Mouse (Mus musculus): ENCODE measurements around the gene Eif4g2. TPM values are rescaled to one million over a fixed set of nuclear protein-coding genes. Genes with fewer than 3 reads are reported as not detected.

Gene Eif4g2
- total and polyA plus RNA-seq, 2 experiments from 2014 or later, result 497 to 868 TPM

DNA sequence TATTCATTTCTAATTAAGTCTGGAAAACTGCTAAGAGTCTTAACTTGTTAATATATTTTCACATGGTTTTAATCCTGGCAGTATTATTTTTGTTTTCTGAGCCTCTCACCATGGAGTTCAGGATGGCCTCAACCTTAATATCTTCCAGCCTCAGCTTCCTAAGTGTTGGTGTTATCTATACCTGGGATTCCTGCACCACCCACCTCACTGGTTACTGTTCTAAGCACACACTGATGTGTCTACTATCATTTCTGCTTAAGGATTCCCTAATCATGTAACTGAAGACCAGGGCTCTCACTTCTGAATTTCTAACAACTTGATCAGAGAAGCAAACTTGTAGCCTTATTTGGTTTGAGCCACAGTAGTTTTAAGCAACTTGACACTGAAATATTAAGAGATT, 2.3 kb upstream of the Eif4g2 start:
- Histone ChIP-seq H3K36me3 (ENCODE audit: insufficient read depth, low read length) (peaks cover 4% of the 10 kb centered on the region; the same call in 1 of the 2 replicates), H3K4me3 (ENCODE audit: low read depth, low read length) (no peak overlapping the region), H3K27me3 (ENCODE audit: insufficient read depth, low read length) (no peaks in the 10 kb centered on the region), H3K9me3 (ENCODE audit: low read length) (no peaks in the 10 kb centered on the region), H3K4me1 (ENCODE audit: insufficient read depth, low read length) (peaks cover 5% of the 10 kb centered on the region; the same call in 1 of the 2 replicates), H3K9ac (replicated peaks; ENCODE audit: low read length, poor library complexity, severe bottlenecking) (no peak overlapping the region), H3K27ac (ENCODE audit: low read depth, low read length) (no peak overlapping the region), H3K4me2 (ENCODE audit: low read depth, low read length, poor library complexity, severe bottlenecking) (no peak overlapping the region)
- no peak for DNase-seq (ENCODE audit: low spot score)
- TF ChIP-seq CTCF (IDR thresholded peaks at IDR 0.05), result no peak
- no peak for ATAC-seq (ENCODE audit: low FRiP score)

DNA sequence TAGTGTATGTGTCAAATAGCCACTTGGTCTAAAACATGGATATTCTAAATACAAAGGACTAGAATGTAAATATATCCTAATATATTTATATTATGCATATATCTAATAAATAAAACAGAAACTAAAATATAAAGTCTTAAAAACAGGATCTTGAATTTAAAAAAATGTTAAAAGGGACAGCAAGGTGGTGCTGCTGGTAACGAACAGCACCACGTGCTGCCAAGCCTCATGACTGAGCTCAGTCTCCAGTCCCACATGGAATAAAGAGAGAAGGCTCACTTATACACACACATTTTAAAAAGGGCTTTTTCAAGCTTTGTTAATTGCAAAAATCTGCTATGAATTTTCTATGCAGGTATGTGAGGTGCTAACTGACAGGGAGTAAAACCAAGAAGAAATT, 1.6 kb upstream of the Eif4g2 start:
- 23% methylated on average over 2 of the region's 2 CpGs for WGBS
- Histone ChIP-seq H3K27ac (ENCODE audit: low read depth, low read length) (no peak overlapping the region), H3K4me1 (ENCODE audit: insufficient read depth, low read length) (peaks cover 5% of the 10 kb centered on the region; the same call in 1 of the 2 replicates), H3K27me3 (ENCODE audit: insufficient read depth, low read length) (no peaks in the 10 kb centered on the region), H3K9ac (replicated peaks; ENCODE audit: low read length, poor library complexity, severe bottlenecking) (no peak overlapping the region), H3K9me3 (ENCODE audit: low read length) (no peaks in the 10 kb centered on the region), H3K4me2 (ENCODE audit: low read depth, low read length, poor library complexity, severe bottlenecking) (no peak overlapping the region), H3K4me3 (ENCODE audit: low read depth, low read length) (no peak overlapping the region), H3K36me3 (ENCODE audit: insufficient read depth, low read length) (peaks cover 9% of the 10 kb centered on the region; the same call in 1 of the 2 replicates)
- DNase-seq (ENCODE audit: low spot score), result peak; percentile 28
- no peak for ATAC-seq (ENCODE audit: low FRiP score)
- peak; percentile 41 for TF ChIP-seq CTCF (IDR thresholded peaks at IDR 0.05)

DNA sequence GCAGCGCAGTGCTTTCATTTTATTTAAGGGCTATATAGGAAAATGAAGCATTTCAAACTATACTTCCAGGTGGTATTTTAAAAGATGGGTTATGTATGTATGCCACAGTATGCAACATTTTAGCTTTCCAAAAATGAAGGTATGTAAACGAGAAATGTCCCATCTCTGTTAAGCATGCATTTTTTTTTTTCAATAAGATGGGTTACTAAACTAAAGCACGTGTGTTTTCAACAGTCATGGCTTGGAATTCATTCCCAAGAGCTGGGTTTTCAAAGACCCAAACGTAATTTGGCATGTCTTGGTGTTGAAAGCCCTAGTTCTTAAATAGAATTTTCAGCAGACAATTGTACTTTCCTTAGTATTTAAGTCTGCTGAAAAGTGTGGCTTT, 897 bp upstream of the Eif4g2 start:
- Histone ChIP-seq H3K4me1 (ENCODE audit: insufficient read depth, low read length) (peaks cover 5% of the 10 kb centered on the region; the same call in 1 of the 2 replicates), H3K27me3 (ENCODE audit: insufficient read depth, low read length) (no peaks in the 10 kb centered on the region), H3K9me3 (ENCODE audit: low read length) (no peaks in the 10 kb centered on the region), H3K9ac (replicated peaks; ENCODE audit: low read length, poor library complexity, severe bottlenecking) (peak overlapping the region; percentile 61), H3K4me2 (ENCODE audit: low read depth, low read length, poor library complexity, severe bottlenecking) (peak overlapping the region; percentile 59), H3K36me3 (ENCODE audit: insufficient read depth, low read length) (peaks cover 14% of the 10 kb centered on the region; the same call in 1 of the 2 replicates), H3K27ac (ENCODE audit: low read depth, low read length) (peak overlapping the region; percentile 97), H3K4me3 (ENCODE audit: low read depth, low read length) (peak overlapping the region; percentile 94)
- ATAC-seq (ENCODE audit: low FRiP score) (no peak), DNase-seq (ENCODE audit: low spot score) (peak; percentile 24)
- 10% methylated on average over 4 of the region's 4 CpGs for WGBS
- TF ChIP-seq CTCF (IDR thresholded peaks at IDR 0.05), result no peak

DNA sequence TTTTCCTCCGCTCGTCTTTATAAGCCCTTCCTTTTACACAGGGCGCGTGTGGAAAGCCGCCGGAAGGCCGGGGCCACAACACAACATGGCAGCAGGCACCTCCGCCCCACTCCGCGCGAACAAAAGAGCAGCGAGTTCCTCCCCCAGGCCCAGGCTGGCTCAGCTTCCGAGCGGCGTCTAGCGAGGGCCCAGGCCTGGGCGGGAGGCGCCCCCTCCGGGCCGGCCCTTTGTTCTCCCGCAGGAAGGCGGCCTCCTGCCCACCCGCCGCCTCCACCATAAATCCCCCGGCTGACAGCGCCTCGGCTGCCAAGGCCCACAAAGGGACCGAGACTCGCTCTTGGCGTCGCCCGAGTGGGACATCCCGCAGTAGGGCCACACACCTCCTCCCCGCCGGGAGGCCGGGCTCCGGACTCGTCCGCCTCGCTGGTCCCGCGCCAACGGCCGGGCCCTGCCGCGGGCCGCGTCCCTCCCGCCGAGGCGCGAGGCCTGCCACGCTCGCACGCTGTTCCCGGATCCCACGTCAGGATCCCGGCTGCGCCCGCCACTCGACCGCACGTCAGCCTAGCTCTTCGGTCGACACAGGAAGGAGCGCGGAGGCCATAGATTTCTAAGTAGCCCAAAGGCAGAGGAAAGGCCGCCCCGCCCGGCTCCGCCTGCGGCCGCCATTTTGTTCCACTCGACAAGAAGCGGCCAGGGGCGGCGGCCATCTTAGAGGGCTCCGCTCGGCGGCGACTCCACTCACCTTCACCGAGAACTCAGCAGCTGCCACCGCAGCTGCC, 598 bp downstream of the Eif4g2 start:
- Histone ChIP-seq H3K27ac (ENCODE audit: low read depth, low read length) (peak overlapping the region; percentile 97), H3K4me1 (ENCODE audit: insufficient read depth, low read length) (peaks cover 5% of the 10 kb centered on the region; the same call in 1 of the 2 replicates), H3K9me3 (ENCODE audit: low read length) (no peaks in the 10 kb centered on the region), H3K36me3 (ENCODE audit: insufficient read depth, low read length) (peaks cover 27% of the 10 kb centered on the region), H3K4me3 (ENCODE audit: low read depth, low read length) (peak overlapping the region; percentile 94), H3K9ac (replicated peaks; ENCODE audit: low read length, poor library complexity, severe bottlenecking) (peak overlapping the region; percentile 86), H3K27me3 (ENCODE audit: insufficient read depth, low read length) (no peaks in the 10 kb centered on the region), H3K4me2 (ENCODE audit: low read depth, low read length, poor library complexity, severe bottlenecking) (peak overlapping the region; percentile 59)
- peak; percentile 93 for DNase-seq (ENCODE audit: low spot score)
- TF ChIP-seq CTCF (IDR thresholded peaks at IDR 0.05), result peak; percentile 30; the same call in 1 of the 2 replicates
- ATAC-seq (ENCODE audit: low FRiP score), result peak; percentile 82
- WGBS, result 0% methylated on average over 70 of the region's 83 CpGs

DNA sequence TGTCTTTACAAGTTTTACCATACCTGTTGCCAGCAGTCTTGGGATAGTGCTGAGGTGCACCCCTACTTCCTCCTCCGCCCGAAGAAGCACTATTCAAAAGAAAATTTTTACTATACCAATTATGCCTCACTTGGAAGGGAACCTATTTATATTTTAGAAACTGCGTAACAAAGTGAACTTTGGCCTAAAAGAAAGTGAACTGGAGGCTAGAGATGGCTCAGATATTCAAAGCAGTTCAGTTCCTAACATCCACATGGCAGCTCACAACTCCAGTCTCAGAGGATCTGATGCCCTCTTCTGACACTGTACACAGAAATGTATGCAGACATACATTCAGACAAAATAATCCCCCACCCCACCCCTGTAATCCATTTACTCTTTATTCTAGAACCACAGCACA, 2.0 kb downstream of the Eif4g2 start:
- Histone ChIP-seq H3K27me3 (ENCODE audit: insufficient read depth, low read length) (no peaks in the 10 kb centered on the region), H3K4me1 (ENCODE audit: insufficient read depth, low read length) (peaks cover 5% of the 10 kb centered on the region; the same call in 1 of the 2 replicates), H3K27ac (ENCODE audit: low read depth, low read length) (no peak overlapping the region), H3K9me3 (ENCODE audit: low read length) (no peaks in the 10 kb centered on the region), H3K9ac (replicated peaks; ENCODE audit: low read length, poor library complexity, severe bottlenecking) (no peak overlapping the region), H3K4me2 (ENCODE audit: low read depth, low read length, poor library complexity, severe bottlenecking) (peak overlapping the region; percentile 59), H3K36me3 (ENCODE audit: insufficient read depth, low read length) (peaks cover 41% of the 10 kb centered on the region), H3K4me3 (ENCODE audit: low read depth, low read length) (peak overlapping the region; percentile 94)
- no peak for DNase-seq (ENCODE audit: low spot score)
- ATAC-seq (ENCODE audit: low FRiP score), result no peak
- 90% methylated on average over 3 of the region's 3 CpGs for WGBS
- TF ChIP-seq CTCF (IDR thresholded peaks at IDR 0.05), result no peak

DNA sequence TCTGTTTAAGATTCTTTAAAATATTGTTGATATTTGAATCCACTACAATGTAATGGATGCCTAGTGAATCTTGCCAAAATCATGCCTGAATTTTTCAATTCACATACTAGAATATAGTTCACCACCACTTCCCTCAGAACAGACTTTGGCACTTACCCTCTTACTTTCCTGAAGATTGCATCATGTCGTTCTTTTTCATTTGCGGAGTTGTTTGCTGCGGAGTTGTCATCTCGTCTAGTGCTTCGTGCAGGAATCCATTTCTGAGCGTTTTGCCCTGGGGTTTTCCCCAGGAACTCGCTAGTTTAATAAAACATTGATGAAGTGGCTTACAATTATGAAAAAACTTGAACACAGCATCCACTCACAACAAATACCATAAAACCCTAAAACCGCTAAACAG, 2.8 kb downstream of the Eif4g2 start:
- 74% methylated on average over 8 of the region's 8 CpGs for WGBS
- Histone ChIP-seq H3K4me1 (ENCODE audit: insufficient read depth, low read length) (peaks cover 5% of the 10 kb centered on the region; the same call in 1 of the 2 replicates), H3K9me3 (ENCODE audit: low read length) (no peaks in the 10 kb centered on the region), H3K27ac (ENCODE audit: low read depth, low read length) (no peak overlapping the region), H3K4me3 (ENCODE audit: low read depth, low read length) (no peak overlapping the region), H3K27me3 (ENCODE audit: insufficient read depth, low read length) (no peaks in the 10 kb centered on the region), H3K9ac (replicated peaks; ENCODE audit: low read length, poor library complexity, severe bottlenecking) (no peak overlapping the region), H3K4me2 (ENCODE audit: low read depth, low read length, poor library complexity, severe bottlenecking) (no peak overlapping the region), H3K36me3 (ENCODE audit: insufficient read depth, low read length) (peaks cover 46% of the 10 kb centered on the region)
- ATAC-seq (ENCODE audit: low FRiP score), result no peak
- no peak for TF ChIP-seq CTCF (IDR thresholded peaks at IDR 0.05)
- DNase-seq (ENCODE audit: low spot score), result no peak

All from midbrain, postnatal 0 days (tissue).